11 mouse cellular contexts compared by ENCODE assay signal in the genomic region with DNA sequence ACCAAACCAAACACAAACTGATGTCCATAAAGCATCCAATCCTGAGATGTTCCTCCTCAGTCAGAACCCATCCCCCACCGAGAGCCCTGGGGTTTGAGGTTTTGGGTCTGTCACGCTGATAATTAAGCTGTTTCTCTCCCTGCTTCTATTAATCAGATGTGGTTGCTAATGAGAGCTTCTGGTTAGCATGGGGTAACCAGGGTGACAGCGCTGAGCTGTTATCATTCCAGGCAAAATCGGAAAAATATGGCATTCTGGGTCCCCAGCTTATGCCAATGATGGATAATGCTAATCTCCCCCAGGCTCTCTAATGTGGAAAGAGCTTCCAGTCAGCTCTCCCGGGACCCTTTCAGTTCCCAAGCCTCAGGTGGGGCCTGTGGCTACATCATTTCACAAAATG. TPM values are rescaled to one million over a fixed set of nuclear protein-coding genes. Genes with fewer than 3 reads are reported as not detected.
"Had no signal": no experiment of that assay in that cellular context is flagged by ENCODE, and none has a peak within 500 bp of the region (broad histone marks: within the 10 kb centered on the region; RNA-seq: fewer than 3 reads in every experiment).

No protein-coding gene starts in this region.

- H3K4me1 ChIP-seq: limb, embryonic 13.5 days had no signal

- H3K9me3 ChIP-seq: limb, embryonic 13.5 days had no signal

- DNase-seq: kidney, adult 8-10 months; kidney, postnatal 25 days; layer of hippocampus, adult 9-11 months; lung, adult 18-20 months; right cerebral cortex, adult 18-20 months; right cerebral cortex, postnatal 25 days; thymus, postnatal 36 days had no signal

- H3K4me3 ChIP-seq: limb, embryonic 13.5 days had no signal

- H3K4me2 ChIP-seq: limb, embryonic 13.5 days had no signal

- H3K27ac ChIP-seq: limb, embryonic 13.5 days; liver, embryonic 14.5 days had no signal

- H3K36me3 ChIP-seq: limb, embryonic 13.5 days had no signal

- H3K9ac ChIP-seq: limb, embryonic 13.5 days; liver, embryonic 14.5 days had no signal

- ATAC-seq: intestine, postnatal 0 days had no signal

- H3K27me3 ChIP-seq: limb, embryonic 13.5 days had no signal

RNA-seq across cellular contexts. Expression of gene Slc6a1, which starts 38.1 kb away (rescaled TPM):
- polyA plus RNA-seq: intestine, postnatal 0 days; stomach, embryonic 16.5 days had no signal
